Mouse (Mus musculus): ENCODE measurements at regions not wholly inside any gene's neighbourhood (a gene's known extent, or its start where the extent isn't known, plus 50 kb on each side); places are given as distances from the start of the nearest gene placed in this dataset.

DNA sequence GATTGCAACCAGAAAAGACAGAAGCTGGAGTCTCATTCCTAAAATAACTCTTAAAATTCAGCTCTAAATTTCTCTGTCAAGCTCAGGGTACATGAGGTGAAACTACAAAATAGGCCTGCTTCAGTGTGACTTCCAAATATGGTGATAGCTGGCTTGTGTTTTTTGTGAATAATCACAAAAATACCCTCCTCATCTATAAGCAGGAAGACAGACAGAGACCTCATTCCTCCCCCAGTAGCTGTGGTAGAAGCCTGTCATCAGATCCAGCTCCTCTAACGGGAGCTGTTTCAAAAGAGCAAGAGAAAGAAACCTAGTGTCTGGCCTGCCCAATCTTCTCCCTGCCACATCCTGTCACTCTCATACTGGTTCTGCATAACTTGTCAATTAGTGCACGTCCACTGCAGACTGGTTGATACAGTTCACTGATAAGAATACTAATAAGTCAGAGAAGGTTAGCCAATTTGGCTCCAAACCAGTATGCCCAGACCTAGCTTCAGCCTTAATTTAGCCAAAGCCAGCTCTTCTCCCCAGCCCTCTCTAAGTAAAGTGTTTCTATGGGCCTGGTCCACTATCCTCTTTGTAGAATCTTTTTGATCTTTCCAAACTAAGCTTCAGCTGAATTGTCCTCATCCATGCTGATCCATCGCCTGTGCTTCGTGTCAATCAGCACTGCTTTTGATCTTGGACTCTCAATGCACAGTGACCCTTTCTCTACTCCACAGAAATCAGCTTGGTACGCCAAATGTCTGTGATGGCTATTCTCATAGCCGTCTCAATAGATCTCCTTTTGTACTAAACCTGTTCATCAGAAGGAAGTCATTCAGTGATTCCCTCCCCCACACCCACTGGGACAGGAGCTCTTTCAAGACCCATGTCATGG is 160.6 kb downstream of the Fam84b start:
- no peak for TF ChIP-seq CTCF (IDR thresholded peaks at IDR 0.05; ENCODE audit: control insufficient read depth, insufficient read depth, insufficient read length)
- no peak for TF ChIP-seq USF1 (IDR thresholded peaks at IDR 0.05; ENCODE audit: low read depth)
- no peak for TF ChIP-seq MYOG (IDR thresholded peaks at IDR 0.05; ENCODE audit: control insufficient read depth, extremely low read depth, insufficient read length)

Measured in C2C12 (cell line).